Mouse (Mus musculus) ES-E14 (cell line): ENCODE measurements around the gene Krtap1-3.

Source experiments
- CHD2 ChIP-seq: IDR thresholded peaks from 2 replicates; pipeline ENCODE4 v1.6.1; 2014; ENCODE audit warnings: mild to moderate bottlenecking, low read depth, low read length, inconsistent platforms
- MAFK ChIP-seq: IDR thresholded peaks from 2 replicates; pipeline ENCODE4 v1.6.1; 2014; ENCODE audit warnings: mild to moderate bottlenecking, low read depth, low read length, inconsistent platforms; ENCODE audit not compliant: insufficient read depth
- ZC3H11A ChIP-seq: IDR thresholded peaks from 2 replicates; pipeline ENCODE4 v1.6.1; 2012; ENCODE audit warnings: low read depth, mild to moderate bottlenecking, inconsistent platforms, low read length, borderline replicate concordance

- no peak for TF ChIP-seq CHD2
- no peak for TF ChIP-seq MAFK
- no peak for TF ChIP-seq ZC3H11A
Observed at GRCm38 (mm10) chr11:99573164-99573563, 18.0 kb downstream of the Krtap1-3 start.
